Mouse (Mus musculus): ENCODE data around the gene Col16a1. TPM values are rescaled to one million over a fixed set of nuclear protein-coding genes. Genes with fewer than 3 reads are reported as not detected.

The Col16a1 gene
- polyA plus RNA-seq, 1 experiment = 1.1 TPM

DNA sequence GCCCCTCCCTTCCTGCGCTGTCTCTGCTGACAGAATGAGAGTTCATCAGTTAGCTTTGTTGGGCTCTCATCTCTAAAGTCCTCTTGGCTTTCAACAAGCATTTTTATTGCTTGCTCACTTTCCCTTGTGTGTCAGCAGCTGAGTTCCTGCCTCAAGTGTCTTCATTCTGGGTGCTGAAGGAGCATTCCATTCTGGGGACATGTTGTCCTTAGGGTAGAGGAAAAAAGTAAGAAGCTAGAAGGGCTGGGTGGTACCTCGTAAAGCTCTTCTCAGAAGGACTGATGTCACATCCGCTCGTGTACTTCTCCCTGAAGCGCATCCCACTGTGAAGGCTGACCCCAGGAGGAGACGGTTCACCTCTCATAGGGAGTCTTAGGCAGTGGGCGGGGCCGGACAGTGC, 73.9 kb downstream of the Col16a1 start:
- Histone ChIP-seq H3K4me1 (ENCODE audit: control insufficient read depth, insufficient read depth, low read length) (no peaks in the 10 kb centered on the region; the same call in 1 of the 2 replicates), H3K27ac (ENCODE audit: insufficient read depth, low read depth, low read length) (no peak overlapping the region), H3K4me3 (ENCODE audit: insufficient read depth, low read length) (no peak overlapping the region)
- no peak for TF ChIP-seq POLR2A (IDR thresholded peaks at IDR 0.05; ENCODE audit: borderline replicate concordance, low read depth, low read length)
- no peak for TF ChIP-seq CTCF (IDR thresholded peaks at IDR 0.05; ENCODE audit: low read depth, low read length)

DNA sequence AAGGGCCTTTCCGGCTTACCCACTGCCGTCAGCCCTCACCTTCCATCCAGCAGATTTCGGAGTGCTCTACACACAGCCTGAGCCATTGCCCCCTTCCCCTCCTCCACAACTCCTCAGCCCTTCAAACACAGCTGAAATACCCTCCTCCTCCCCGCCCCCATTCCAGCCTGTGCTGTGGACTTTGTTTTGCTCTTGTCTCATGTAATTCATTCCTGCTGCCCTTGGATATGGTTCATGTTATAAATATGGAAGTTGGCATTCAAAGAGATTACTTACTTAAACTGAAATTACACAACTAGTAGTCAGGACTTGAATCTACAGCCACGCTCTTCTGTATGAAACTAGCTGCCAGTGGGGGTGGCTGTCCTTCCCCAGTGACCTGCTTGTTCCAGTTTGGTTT, 75.4 kb downstream of the Col16a1 start:
- Histone ChIP-seq H3K4me1 (ENCODE audit: control insufficient read depth, insufficient read depth, low read length) (no peaks in the 10 kb centered on the region; the same call in 1 of the 2 replicates), H3K4me3 (ENCODE audit: insufficient read depth, low read length) (no peak overlapping the region), H3K27ac (ENCODE audit: insufficient read depth, low read depth, low read length) (no peak overlapping the region)
- TF ChIP-seq CTCF (IDR thresholded peaks at IDR 0.05; ENCODE audit: low read depth, low read length) (no peak), POLR2A (IDR thresholded peaks at IDR 0.05; ENCODE audit: borderline replicate concordance, low read depth, low read length) (no peak)

DNA sequence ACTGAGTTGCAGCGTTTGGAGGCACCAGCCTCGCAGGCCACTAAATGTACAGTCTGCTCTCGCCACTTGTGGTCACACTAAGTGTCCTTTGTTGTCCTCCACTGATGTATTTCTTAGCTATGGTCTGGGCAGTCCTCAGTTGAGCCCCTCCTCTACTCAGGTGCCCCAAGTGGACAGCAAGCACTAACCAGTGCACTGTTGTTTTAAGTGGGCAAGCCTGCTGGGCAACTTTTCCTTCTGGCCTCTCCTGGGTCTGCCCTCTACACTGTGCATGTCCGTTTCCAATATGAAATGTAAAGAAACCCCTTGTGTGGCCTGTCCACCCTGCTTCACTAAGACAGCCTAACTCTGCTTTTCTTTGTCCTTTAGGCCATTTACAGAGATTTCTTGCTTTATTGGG, 76.5 kb downstream of the Col16a1 start:
- no peak for TF ChIP-seq CTCF (IDR thresholded peaks at IDR 0.05; ENCODE audit: low read depth, low read length)
- TF ChIP-seq POLR2A (IDR thresholded peaks at IDR 0.05; ENCODE audit: borderline replicate concordance, low read depth, low read length) = no peak

DNA sequence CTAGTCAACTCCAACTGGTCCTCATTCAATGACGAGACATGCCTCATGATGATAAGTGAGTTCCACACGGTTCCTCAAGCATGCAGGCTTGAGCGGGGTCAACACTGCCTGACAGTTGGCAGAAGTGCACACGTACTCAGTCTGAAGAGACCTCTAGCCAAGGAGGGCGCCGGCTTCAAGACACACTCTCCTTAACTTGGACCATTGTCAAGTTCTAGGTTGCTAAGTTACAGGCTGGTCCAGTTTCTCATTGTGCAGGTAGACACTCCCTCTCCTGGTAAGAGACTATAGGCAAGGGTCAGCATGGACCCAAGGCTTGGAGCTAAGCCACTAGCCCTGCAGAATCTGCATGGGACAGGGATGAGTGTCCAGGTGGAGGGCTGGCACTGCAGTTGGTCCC, 77.5 kb downstream of the Col16a1 start:
- Histone ChIP-seq H3K4me1 (ENCODE audit: control insufficient read depth, insufficient read depth, low read length) (no peaks in the 10 kb centered on the region; the same call in 1 of the 2 replicates), H3K27ac (ENCODE audit: insufficient read depth, low read depth, low read length) (no peak overlapping the region), H3K4me3 (ENCODE audit: insufficient read depth, low read length) (no peak overlapping the region)
- no peak for TF ChIP-seq CTCF (IDR thresholded peaks at IDR 0.05; ENCODE audit: low read depth, low read length)

More for the DNA sequence above, 76.5 kb downstream of the Col16a1 start:
- Histone ChIP-seq H3K4me1 (ENCODE audit: control insufficient read depth, insufficient read depth, low read length) (no peaks in the 10 kb centered on the region; the same call in 1 of the 2 replicates), H3K27ac (ENCODE audit: insufficient read depth, low read depth, low read length) (no peak overlapping the region), H3K4me3 (ENCODE audit: insufficient read depth, low read length) (no peak overlapping the region)

DNA sequence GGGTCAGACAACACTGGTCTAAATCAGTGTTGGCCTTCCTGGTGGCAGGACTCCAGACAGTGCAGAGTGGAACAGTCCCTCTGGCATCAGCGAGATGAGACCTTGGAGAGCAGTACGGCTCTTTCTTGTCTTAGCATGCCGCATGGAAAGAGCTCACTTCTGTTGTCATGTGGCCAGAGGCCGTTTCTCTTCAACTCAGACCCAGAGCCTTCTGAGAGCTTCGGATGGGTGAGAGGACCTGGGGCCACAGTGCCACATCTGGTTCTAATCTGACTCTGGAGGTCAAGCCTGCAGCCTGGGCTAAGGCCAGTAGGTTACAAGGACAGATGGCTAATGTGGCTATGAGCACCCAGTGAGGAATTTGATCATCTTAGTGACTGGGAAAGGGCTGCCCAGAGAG, 78.3 kb downstream of the Col16a1 start:
- TF ChIP-seq POLR2A (IDR thresholded peaks at IDR 0.05; ENCODE audit: borderline replicate concordance, low read depth, low read length) (no peak), CTCF (IDR thresholded peaks at IDR 0.05; ENCODE audit: low read depth, low read length) (no peak)
- Histone ChIP-seq H3K4me1 (ENCODE audit: control insufficient read depth, insufficient read depth, low read length) (no peaks in the 10 kb centered on the region; the same call in 1 of the 2 replicates), H3K4me3 (ENCODE audit: insufficient read depth, low read length) (no peak overlapping the region), H3K27ac (ENCODE audit: insufficient read depth, low read depth, low read length) (no peak overlapping the region)

DNA sequence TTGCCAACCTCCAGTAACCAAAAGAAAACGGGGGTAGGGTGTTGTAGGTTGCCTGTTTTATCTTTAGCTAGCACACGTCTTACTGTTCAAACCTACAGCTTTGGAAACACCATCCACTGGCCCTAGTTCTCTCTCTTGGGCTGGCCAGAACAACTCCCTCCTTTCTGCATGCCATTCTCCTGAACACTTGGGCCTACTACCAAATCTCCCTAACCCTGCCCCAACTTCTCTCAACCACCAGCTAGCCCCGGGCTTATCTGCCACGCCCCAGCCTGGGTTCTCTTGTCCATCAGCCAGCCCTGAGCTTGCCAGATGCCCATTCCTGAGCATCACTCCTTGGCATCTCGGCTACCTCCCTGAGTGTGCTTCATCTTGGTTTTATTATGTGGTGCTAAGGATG, 81.3 kb downstream of the Col16a1 start:
- Histone ChIP-seq H3K27ac (ENCODE audit: insufficient read depth, low read depth, low read length) (no peak overlapping the region), H3K4me3 (ENCODE audit: insufficient read depth, low read length) (no peak overlapping the region), H3K4me1 (ENCODE audit: control insufficient read depth, insufficient read depth, low read length) (no peaks in the 10 kb centered on the region)
- TF ChIP-seq POLR2A (IDR thresholded peaks at IDR 0.05; ENCODE audit: borderline replicate concordance, low read depth, low read length) = no peak
- no peak for TF ChIP-seq CTCF (IDR thresholded peaks at IDR 0.05; ENCODE audit: low read depth, low read length)

DNA sequence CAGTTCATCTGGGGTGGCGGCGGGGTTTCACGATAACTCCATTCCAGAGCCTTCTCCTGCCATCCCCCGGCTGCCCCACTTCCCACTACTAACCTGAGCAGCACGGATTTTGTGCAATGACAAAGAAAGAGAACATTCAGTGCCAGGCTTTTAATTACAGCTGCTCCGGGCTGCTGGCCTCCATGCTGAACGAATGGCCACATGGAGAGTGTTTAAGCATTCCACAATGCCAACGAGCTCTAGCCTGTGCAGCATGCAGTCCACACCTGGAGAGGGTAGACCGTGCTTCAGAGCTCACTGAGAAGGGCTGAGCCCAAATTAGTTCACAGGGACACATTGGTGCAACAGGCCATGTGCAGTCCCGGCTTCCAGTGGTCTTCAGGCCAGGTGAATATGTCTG, 82.4 kb downstream of the Col16a1 start:
- H3K4me3 ChIP-seq (ENCODE audit: insufficient read depth, low read length) = no peak overlapping the region
- TF ChIP-seq POLR2A (IDR thresholded peaks at IDR 0.05; ENCODE audit: borderline replicate concordance, low read depth, low read length) = no peak
- no peak for TF ChIP-seq CTCF (IDR thresholded peaks at IDR 0.05; ENCODE audit: low read depth, low read length)
- H3K4me1 ChIP-seq (ENCODE audit: control insufficient read depth, insufficient read depth, low read length) = no peaks in the 10 kb centered on the region
- H3K27ac ChIP-seq (ENCODE audit: insufficient read depth, low read depth, low read length) = no peak overlapping the region

DNA sequence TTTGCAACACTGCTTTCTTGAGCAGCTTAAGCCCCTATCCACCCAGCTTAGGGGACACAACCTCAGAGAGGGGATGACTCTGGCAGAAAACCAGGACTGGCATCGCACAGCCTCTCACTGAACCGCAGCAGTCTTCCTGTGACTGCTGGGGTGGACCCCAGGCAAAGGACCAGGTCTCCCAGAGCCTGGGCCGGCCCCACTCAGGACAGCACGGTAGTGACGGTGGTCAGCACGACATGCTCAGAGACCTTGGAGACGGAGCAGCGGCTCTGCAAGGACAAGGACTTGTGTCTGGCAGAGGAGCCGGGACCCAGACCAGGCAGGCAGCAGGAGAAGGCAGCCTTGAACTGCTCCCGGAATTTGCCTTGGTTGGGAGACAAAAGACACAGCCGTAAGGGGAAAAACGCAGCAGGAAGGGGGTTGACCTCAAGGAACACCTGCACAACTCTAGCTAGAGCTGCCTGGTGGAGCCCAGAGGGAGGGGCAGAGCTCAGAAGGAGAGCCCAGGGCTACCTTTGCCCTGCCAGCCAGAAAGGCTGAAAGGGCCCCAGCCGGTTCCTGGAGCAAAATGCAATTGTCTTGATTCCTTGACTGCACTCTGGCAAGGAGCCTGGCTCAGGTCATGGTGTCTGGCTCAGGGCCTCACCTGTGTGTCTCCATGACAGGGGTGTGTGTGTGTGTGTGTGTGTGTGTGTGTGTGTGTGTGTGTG, 83.2 kb downstream of the Col16a1 start:
- H3K4me3 ChIP-seq (ENCODE audit: insufficient read depth, low read length) = no peak overlapping the region
- no peaks in the 10 kb centered on the region for H3K4me1 ChIP-seq (ENCODE audit: control insufficient read depth, insufficient read depth, low read length)
- H3K27ac ChIP-seq (ENCODE audit: insufficient read depth, low read depth, low read length) = no peak overlapping the region
- TF ChIP-seq POLR2A (IDR thresholded peaks at IDR 0.05; ENCODE audit: borderline replicate concordance, low read depth, low read length) = no peak
- TF ChIP-seq CTCF (IDR thresholded peaks at IDR 0.05; ENCODE audit: low read depth, low read length) = no peak

DNA sequence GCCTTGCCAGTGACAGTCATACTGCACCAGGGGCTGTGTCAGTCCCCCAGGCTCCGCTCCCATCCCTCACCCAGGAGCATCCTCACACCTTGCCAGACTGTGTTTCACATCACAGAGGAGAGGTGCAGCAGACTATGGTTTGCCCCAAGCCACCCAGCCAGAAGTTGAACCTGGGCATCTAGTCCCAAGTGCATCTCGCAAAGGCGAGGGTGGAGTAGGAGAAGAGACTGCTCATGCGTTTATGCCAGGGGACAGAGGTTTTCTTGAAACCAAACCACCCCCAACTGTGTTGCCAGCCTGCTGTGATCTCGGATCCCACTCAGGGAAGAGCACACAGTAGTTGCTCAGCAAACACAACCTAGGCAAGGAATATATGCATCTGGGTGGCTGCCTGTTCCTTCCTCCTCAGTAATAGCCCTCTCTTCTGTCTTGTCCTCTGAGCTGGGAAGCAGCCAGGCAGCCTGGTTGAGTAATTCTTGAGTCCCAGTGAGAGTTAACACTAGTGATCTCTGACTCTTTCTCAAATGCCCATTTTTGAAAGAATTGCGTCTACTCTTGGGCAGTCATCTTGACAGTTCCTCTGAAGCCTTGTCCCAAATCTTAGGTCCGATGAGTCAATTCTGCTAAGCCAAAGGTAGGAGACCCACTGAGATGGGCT, 83.9 kb downstream of the Col16a1 start:
- no peak for TF ChIP-seq POLR2A (IDR thresholded peaks at IDR 0.05; ENCODE audit: borderline replicate concordance, low read depth, low read length)
- TF ChIP-seq CTCF (IDR thresholded peaks at IDR 0.05; ENCODE audit: low read depth, low read length) = no peak
- no peaks in the 10 kb centered on the region for H3K4me1 ChIP-seq (ENCODE audit: control insufficient read depth, insufficient read depth, low read length)
- H3K27ac ChIP-seq (ENCODE audit: insufficient read depth, low read depth, low read length) = no peak overlapping the region

DNA sequence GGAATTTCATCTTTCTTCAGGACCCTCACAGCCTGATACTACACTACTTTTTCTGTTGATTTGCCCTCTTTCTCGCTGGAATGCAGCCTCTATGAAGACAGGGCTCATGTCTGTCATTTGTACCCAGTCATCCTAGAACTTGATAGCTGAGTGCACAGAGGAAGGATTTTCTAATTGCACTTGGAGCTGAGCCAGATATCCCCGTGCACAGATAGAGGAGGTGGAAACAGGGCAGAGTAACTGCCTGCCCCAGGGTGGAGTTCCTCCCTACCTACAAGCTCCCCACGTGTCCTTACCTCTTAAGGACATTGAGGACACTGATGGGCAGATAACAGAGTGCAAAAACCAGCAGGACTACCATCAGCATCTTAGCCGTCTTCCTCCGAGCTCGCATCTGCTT, 85.8 kb downstream of the Col16a1 start:
- H3K27ac ChIP-seq (ENCODE audit: insufficient read depth, low read depth, low read length) = no peak overlapping the region
- no peak overlapping the region for H3K4me3 ChIP-seq (ENCODE audit: insufficient read depth, low read length)
- TF ChIP-seq POLR2A (IDR thresholded peaks at IDR 0.05; ENCODE audit: borderline replicate concordance, low read depth, low read length) = no peak
- TF ChIP-seq CTCF (IDR thresholded peaks at IDR 0.05; ENCODE audit: low read depth, low read length) = no peak
- no peaks in the 10 kb centered on the region for H3K4me1 ChIP-seq (ENCODE audit: control insufficient read depth, insufficient read depth, low read length)

More for the DNA sequence above, 83.9 kb downstream of the Col16a1 start:
- no peak overlapping the region for H3K4me3 ChIP-seq (ENCODE audit: insufficient read depth, low read length)

Data from bone marrow macrophage, adult 2 months (primary cell).